Mouse (Mus musculus): ENCODE data around the gene C130073F10Rik. TPM values are rescaled to one million over a fixed set of nuclear protein-coding genes. Genes with fewer than 3 reads are reported as not detected.
"Not testable (repeated sequence)": the region's sequence is repeated elsewhere in the genome, so short reads cannot be mapped to it uniquely, and the experiment has no call there.

The C130073F10Rik gene
- polyA plus RNA-seq (2012; rRNA removed), result not detected in 2 replicates

DNA sequence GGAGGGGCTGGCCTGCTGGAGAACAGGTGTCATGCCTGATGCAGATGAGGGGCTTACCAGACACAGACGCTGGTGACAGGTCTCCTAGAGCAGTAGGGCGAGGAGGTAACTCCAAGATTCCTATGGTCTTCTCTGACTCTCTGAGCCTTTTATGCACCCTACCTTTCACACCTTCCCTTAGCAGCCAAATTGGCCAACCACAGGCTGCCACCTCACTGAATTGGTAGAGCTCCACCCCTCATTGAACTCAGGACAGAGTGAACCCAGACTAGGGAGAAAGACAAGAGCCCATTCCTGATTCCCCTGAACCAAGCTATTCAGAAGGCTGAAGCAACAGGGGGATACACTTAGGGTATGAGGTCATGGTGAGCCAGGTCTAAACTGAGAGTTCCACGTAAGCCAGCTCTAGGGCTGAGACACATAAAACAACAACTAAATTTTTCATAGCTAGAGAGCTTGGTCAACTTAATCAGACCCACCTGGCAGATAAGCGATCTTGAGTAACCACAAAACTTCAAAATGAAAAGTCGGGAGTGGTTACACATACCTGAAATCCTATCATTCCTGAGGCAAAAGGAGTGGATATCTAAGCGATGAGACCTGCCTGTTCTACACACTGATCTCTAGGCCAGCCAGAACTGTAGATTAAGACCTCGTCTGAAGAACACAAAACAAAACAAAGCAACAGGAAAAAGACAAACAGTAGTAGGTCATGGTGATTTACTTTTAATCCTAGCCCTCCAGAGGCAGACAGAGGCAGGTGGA lies at the start of gene C130073F10Rik:
Gene C130073F10Rik, minus strand, starts transcription at position 134 of the 765 bp plus-strand sequence.
- H3K27me3 ChIP-seq (replicated peaks; ENCODE audit: control insufficient read depth, insufficient read depth, low read length), result no peaks in the 10 kb centered on the region
- H3K36me3 ChIP-seq (ENCODE audit: control insufficient read depth, insufficient read depth, low read length), result no peaks in the 10 kb centered on the region
- no peak for TF ChIP-seq CTCF (conservative IDR thresholded peaks at IDR 0.05; ENCODE audit: insufficient read depth, insufficient read length, low read depth, low read length)
- no peak for TF ChIP-seq POLR2A (IDR thresholded peaks at IDR 0.05; ENCODE audit: low read depth, low read length)
- DNase-seq, result no peak
- H3K4me1 ChIP-seq (ENCODE audit: control insufficient read depth, insufficient read depth, low read length), result no peaks in the 10 kb centered on the region
- no peak within 1 kb of the TSS for H3K4me3 ChIP-seq (ENCODE audit: insufficient read depth, low read depth, low read length)
- 79% methylated on average over 7 of the region's 7 CpGs for whole genome bisulfite sequencing
- H3K27ac ChIP-seq (ENCODE audit: insufficient read depth, low read depth, low read length), result no peak within 1 kb of the TSS

DNA sequence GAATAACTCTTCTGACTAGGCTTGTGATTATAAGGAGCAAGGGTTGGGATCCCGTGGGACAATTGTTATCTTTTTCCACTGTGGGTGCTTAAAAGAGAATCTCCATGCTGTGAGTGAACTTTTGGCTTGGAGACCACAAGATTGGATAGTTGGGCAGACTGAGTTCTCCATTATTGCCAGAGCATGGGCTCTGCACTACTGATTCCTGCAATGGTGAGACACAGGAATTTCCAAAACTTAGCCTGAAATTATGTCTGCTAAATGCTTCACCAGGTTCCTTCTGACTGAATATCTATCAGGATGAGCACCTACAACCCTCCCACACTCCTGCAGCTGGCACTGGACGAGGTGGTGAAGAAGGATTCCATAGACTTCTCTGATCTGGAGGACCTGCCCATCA lies 46.5 kb upstream of the C130073F10Rik start, which contains the start of gene Gm12794:
Gene Gm12794, plus strand, starts transcription at position 301 of the 400 bp plus-strand sequence.
- H3K27me3 ChIP-seq (replicated peaks; ENCODE audit: control insufficient read depth, insufficient read depth, low read length); H3K4me3 ChIP-seq (ENCODE audit: insufficient read depth, low read depth, low read length); H3K4me1 ChIP-seq (ENCODE audit: control insufficient read depth, insufficient read depth, low read length); H3K27ac ChIP-seq (ENCODE audit: insufficient read depth, low read depth, low read length); DNase-seq; H3K36me3 ChIP-seq (ENCODE audit: control insufficient read depth, insufficient read depth, low read length): not testable (repeated sequence)
- 58% methylated on average over 2 of the region's 2 CpGs for WGBS

DNA sequence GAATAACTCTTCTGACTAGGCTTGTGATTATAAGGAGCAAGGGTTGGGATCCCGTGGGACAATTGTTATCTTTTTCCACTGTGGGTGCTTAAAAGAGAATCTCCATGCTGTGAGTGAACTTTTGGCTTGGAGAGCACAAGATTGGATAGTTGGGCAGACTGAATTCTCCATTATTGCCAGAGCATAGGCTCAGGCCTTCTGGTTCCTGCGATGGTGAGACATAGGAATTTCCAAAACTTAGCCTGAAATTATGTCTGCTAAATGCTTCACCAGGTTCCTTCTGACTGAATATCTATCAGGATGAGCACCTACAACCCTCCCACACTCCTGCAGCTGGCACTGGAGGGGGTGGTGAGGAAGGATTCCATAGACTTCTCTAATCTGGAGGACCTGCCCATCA lies 15.2 kb upstream of the C130073F10Rik start, which contains the start of gene Gm12800:
Gene Gm12800, plus strand, starts transcription at position 301 of the 400 bp plus-strand sequence.
- whole genome bisulfite sequencing, result 74% methylated on average over 2 of the region's 2 CpGs
- H3K27ac ChIP-seq (ENCODE audit: insufficient read depth, low read depth, low read length), result not testable (repeated sequence)

DNA sequence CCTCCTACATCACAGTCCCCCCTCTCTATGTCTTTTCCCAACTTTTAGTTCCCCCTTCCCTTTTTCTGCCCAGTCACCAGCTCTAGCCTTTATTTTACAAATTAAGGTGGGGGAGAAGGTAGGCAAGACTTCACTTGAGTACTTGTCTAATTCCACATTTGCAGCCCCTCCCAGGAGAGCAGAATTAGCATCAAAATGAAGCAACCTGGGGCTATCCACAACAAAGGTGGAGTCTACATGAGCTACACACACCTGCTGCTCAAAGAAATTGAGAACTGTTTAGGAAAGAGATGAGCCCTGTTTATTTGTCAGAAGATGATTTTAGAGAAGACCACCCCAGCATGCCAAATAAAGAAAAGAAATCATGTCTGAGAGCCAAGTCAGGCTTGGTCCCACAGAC lies 4.2 kb downstream of the C130073F10Rik start:
- TF ChIP-seq POLR2A (IDR thresholded peaks at IDR 0.05; ENCODE audit: low read depth, low read length) (no peak), CTCF (conservative IDR thresholded peaks at IDR 0.05; ENCODE audit: insufficient read depth, insufficient read length, low read depth, low read length) (no peak)
- no peak overlapping the region for H3K4me3 ChIP-seq (ENCODE audit: insufficient read depth, low read depth, low read length)
- no peaks in the 10 kb centered on the region for H3K27me3 ChIP-seq (replicated peaks; ENCODE audit: control insufficient read depth, insufficient read depth, low read length)
- H3K4me1 ChIP-seq (ENCODE audit: control insufficient read depth, insufficient read depth, low read length), result no peaks in the 10 kb centered on the region
- no peak for DNase-seq
- no peaks in the 10 kb centered on the region for H3K36me3 ChIP-seq (ENCODE audit: control insufficient read depth, insufficient read depth, low read length)
- H3K27ac ChIP-seq (ENCODE audit: insufficient read depth, low read depth, low read length), result no peak overlapping the region

More for the DNA sequence above, 15.2 kb upstream of the C130073F10Rik start, which contains the start of gene Gm12800:
- H3K36me3 ChIP-seq (ENCODE audit: control insufficient read depth, insufficient read depth, low read length); H3K4me1 ChIP-seq (ENCODE audit: control insufficient read depth, insufficient read depth, low read length); H3K4me3 ChIP-seq (ENCODE audit: insufficient read depth, low read depth, low read length); DNase-seq; H3K27me3 ChIP-seq (replicated peaks; ENCODE audit: control insufficient read depth, insufficient read depth, low read length): not testable (repeated sequence)

DNA sequence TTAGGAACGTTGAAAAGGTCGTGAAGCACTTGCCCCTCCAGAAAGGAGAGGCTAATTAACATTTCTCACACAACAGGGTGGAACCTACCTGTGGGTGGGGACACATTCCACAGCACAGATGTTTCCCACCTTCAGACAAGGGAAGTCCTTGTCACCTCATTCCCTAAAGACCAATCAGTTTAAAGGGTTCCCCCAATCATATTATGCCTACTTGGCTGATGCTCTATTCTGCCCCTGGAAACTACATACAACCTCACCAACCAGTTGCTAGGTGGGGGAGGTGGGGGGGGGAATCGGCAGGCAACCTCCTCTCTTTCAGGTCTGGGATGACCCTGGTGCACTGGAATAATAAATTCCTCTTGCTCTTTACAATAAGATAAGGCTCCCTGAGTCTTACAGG lies 9.9 kb downstream of the C130073F10Rik start:
- DNase-seq, result no peak
- H3K27me3 ChIP-seq (replicated peaks; ENCODE audit: control insufficient read depth, insufficient read depth, low read length), result no peaks in the 10 kb centered on the region
- no peak overlapping the region for H3K4me3 ChIP-seq (ENCODE audit: insufficient read depth, low read depth, low read length)
- no peak overlapping the region for H3K27ac ChIP-seq (ENCODE audit: insufficient read depth, low read depth, low read length)
- 17% methylated on average over 3 of the region's 3 CpGs for WGBS
- H3K4me1 ChIP-seq (ENCODE audit: control insufficient read depth, insufficient read depth, low read length), result no peaks in the 10 kb centered on the region
- H3K36me3 ChIP-seq (ENCODE audit: control insufficient read depth, insufficient read depth, low read length), result no peaks in the 10 kb centered on the region
- TF ChIP-seq CTCF (conservative IDR thresholded peaks at IDR 0.05; ENCODE audit: insufficient read depth, insufficient read length, low read depth, low read length), result no peak
- TF ChIP-seq POLR2A (IDR thresholded peaks at IDR 0.05; ENCODE audit: low read depth, low read length), result no peak

DNA sequence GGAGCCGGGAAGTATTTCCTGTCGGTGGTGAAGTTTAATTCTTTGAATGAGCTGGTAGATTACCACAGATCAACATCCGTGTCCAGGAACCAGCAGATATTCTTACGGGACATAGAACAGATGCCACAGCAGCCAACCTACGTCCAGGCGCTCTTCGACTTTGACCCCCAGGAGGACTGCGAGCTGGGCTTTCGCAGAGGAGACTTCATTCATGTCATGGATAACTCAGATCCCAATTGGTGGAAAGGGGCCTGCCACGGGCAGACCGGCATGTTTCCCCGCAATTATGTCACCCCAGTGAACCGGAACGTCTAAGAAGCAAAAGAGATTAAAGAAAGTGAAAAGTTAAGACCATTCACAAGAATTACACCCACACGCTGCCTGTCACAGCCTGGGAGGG lies 17.9 kb downstream of the C130073F10Rik start:
- 37% methylated on average over 15 of the region's 15 CpGs for WGBS
- H3K4me1 ChIP-seq (ENCODE audit: control insufficient read depth, insufficient read depth, low read length); H3K27ac ChIP-seq (ENCODE audit: insufficient read depth, low read depth, low read length); H3K27me3 ChIP-seq (replicated peaks; ENCODE audit: control insufficient read depth, insufficient read depth, low read length); H3K4me3 ChIP-seq (ENCODE audit: insufficient read depth, low read depth, low read length); H3K36me3 ChIP-seq (ENCODE audit: control insufficient read depth, insufficient read depth, low read length): not testable (repeated sequence)
- peak; percentile 12 for DNase-seq

DNA sequence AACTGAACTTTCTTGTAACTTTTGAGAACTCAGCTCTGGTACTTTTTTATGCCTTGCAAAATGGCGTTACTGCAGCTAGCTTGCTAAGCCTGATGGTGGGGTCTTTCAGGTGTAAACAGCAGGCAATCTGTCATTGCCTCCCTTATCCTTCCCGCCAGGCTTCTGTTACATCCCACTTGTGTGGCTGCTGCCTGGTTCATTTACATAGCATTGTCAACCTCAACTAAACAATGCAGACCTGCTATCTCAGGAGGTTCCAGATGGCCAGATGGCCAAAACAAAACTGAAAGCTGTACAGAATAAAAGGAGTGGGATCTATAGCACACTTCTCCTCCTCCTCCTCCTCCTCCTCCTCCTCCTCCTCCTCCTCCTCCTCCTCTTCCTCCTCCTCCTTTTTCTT lies 21.6 kb downstream of the C130073F10Rik start:
- not testable (repeated sequence) for H3K4me3 ChIP-seq (ENCODE audit: insufficient read depth, low read depth, low read length); H3K27ac ChIP-seq (ENCODE audit: insufficient read depth, low read depth, low read length); DNase-seq; H3K36me3 ChIP-seq (ENCODE audit: control insufficient read depth, insufficient read depth, low read length); H3K4me1 ChIP-seq (ENCODE audit: control insufficient read depth, insufficient read depth, low read length); H3K27me3 ChIP-seq (replicated peaks; ENCODE audit: control insufficient read depth, insufficient read depth, low read length)
- WGBS, result 59% methylated on average over 2 of the region's 2 CpGs

DNA sequence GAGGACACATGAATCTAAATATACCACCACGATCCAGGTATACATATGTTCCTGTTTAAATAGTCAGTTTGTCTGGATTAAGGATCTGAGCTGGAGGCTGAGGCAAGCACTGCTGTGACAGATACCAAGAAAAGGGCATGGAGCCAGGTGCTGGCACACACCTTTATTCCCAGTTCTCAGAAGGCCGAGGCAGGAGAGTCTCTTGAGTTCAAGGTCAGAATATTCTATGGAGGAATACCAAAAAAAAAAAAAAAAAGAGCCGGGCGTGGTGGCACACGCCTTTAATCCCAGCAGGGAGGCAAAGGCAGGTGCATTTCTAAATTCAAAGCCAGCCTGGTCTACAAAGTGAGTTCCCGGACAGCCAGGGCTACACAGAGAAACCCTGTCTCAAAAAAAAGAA lies 31.3 kb downstream of the C130073F10Rik start:
- DNase-seq, result no peak
- Histone ChIP-seq H3K27ac (ENCODE audit: insufficient read depth, low read depth, low read length) (no peak overlapping the region), H3K27me3 (replicated peaks; ENCODE audit: control insufficient read depth, insufficient read depth, low read length) (no peaks in the 10 kb centered on the region), H3K36me3 (ENCODE audit: control insufficient read depth, insufficient read depth, low read length) (no peaks in the 10 kb centered on the region), H3K4me3 (ENCODE audit: insufficient read depth, low read depth, low read length) (no peak overlapping the region), H3K4me1 (ENCODE audit: control insufficient read depth, insufficient read depth, low read length) (no peaks in the 10 kb centered on the region)
- 88% methylated on average over 6 of the region's 6 CpGs for WGBS
- no peak for TF ChIP-seq POLR2A (IDR thresholded peaks at IDR 0.05; ENCODE audit: low read depth, low read length)
